Mouse (Mus musculus) heart, embryonic 16.5 days (tissue): Measurements from ENCODE around the gene Il16. TPM values are rescaled to one million over a fixed set of nuclear protein-coding genes. Genes with fewer than 3 reads are reported as not detected.
"Not testable (repeated sequence)": the region's sequence is repeated elsewhere in the genome, so short reads cannot be mapped to it uniquely, and the experiment has no call there.

Source experiments
- ATAC-seq: fragments of 200-750 bp; cut with Nextera tagmentation; replicated peaks from 2 replicates; pipeline ENCODE4 v1.8.0; 2017; ENCODE audit warnings: moderate number of reproducible peaks; ENCODE audit not compliant: insufficient read depth, low FRiP score; ENCODE audit errors: extremely low read depth
- H3K27ac ChIP-seq: fragments of 300-500 bp; sonication (generic); 2 replicates; pipeline ENCODE4 v1.5.1; 2014; ENCODE audit warnings: mild to moderate bottlenecking, low read length, control low read depth, moderate library complexity
- H3K27me3 ChIP-seq: fragments of 300-500 bp; sonication (generic); 2 replicates; pipeline ENCODE4 v1.6.1; 2014; ENCODE audit warnings: low read length, mixed read lengths; ENCODE audit not compliant: control insufficient read depth, insufficient read depth
- H3K36me3 ChIP-seq: fragments of 300-500 bp; sonication (generic); 2 replicates; pipeline ENCODE4 v1.6.1; 2014; ENCODE audit not compliant: control insufficient read depth, insufficient read depth
- H3K4me1 ChIP-seq: fragments of 300-500 bp; sonication (generic); 2 replicates; pipeline ENCODE4 v1.6.1; 2014; ENCODE audit warnings: low read length, mixed read lengths; ENCODE audit not compliant: control insufficient read depth, insufficient read depth
- H3K4me2 ChIP-seq: fragments of 300-500 bp; sonication (generic); 2 replicates; pipeline ENCODE4 v1.6.1; 2014; ENCODE audit warnings: low read depth, mild to moderate bottlenecking, control low read depth, low read length
- H3K4me3 ChIP-seq: fragments of 300-500 bp; sonication (generic); 2 replicates; pipeline ENCODE4 v1.5.1; 2014; ENCODE audit warnings: mild to moderate bottlenecking, control low read depth, low read length
- H3K9ac ChIP-seq: fragments of 300-500 bp; sonication (generic); 2 replicates; pipeline ENCODE4 v1.6.1; 2014; ENCODE audit warnings: low read length, control low read depth
- H3K9me3 ChIP-seq: fragments of 300-500 bp; sonication (generic); replicated peaks from 2 replicates; pipeline ENCODE4 v1.6.1; 2016; ENCODE audit warnings: low read length; ENCODE audit not compliant: control insufficient read depth
- WGBS: fragments of 180-500 bp; shearing (Covaris S2); extraction: QIAGEN DNeasy Blood & Tissue Kit; methylation state at CpG from one replicate; pipeline ENCODE4 v1.1.7; 2014; 5-methylcytosine and 5-hydroxymethylcytosine counted together
- polyA plus RNA-seq: library from polyadenylated mRNA; unstranded; fragments of >200 nt; fragmentation: Nextera tagmentation; extraction: Ambion mirVana; gene quantifications from 2 replicates; pipeline ENCODE4 v1.2.1, GENCODE M21; 2015

Il16 gene
- polyA plus RNA-seq, 1 experiment from 2014 or later = 12.0 TPM

DNA sequence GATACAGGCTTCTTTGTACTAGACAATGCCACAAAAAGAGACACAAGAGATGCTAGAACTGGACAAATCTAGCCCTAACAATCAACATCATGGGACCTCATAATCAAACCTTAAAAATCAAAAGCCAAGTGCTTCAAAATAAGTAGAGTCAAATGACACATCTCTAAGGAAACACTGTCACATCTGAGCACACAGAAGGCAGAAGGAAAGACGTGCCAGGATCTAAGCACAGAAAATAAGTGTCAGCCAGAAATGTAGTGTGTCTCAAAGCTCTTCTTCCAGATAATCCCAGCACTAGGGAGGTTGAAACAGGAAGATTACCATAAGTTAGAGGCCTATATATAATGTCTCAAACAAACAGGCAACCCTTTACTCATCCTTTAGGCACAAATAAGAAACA, 31.9 kb downstream of the Il16 start:
- no peak for ATAC-seq
- H3K4me3 ChIP-seq = no peak overlapping the region
- H3K9ac ChIP-seq = no peak overlapping the region
- 61% methylated on average over 1 of the region's 1 CpGs for WGBS
- H3K36me3 ChIP-seq = no peaks in the 10 kb centered on the region
- H3K27ac ChIP-seq = no peak overlapping the region
- H3K9me3 ChIP-seq = no peaks in the 10 kb centered on the region
- no peak overlapping the region for H3K4me2 ChIP-seq
- no peaks in the 10 kb centered on the region for H3K27me3 ChIP-seq
- no peaks in the 10 kb centered on the region for H3K4me1 ChIP-seq

- ATAC-seq, H3K4me1 ChIP-seq: not testable (repeated sequence)
- WGBS = 80% methylated on average over 10 of the region's 10 CpGs
Observed at GRCm38 (mm10) chr7:83711676-83712259, 33.8 kb downstream of the Il16 start.

GRCm38 (mm10) chr7:83703046-83703775, 42.3 kb downstream of the Il16 start:
- H3K27ac ChIP-seq = no peak overlapping the region
- 0 out of 2 replicates have a peak, but pooled peaks cover 3% of the 10 kb centered on the region for H3K9me3 ChIP-seq
- ATAC-seq = no peak
- 78% methylated on average over 9 of the region's 9 CpGs for WGBS
- no peaks in the 10 kb centered on the region for H3K36me3 ChIP-seq
- H3K27me3 ChIP-seq = no peaks in the 10 kb centered on the region
- no peak overlapping the region for H3K4me3 ChIP-seq
- no peak overlapping the region for H3K4me2 ChIP-seq
- no peaks in the 10 kb centered on the region for H3K4me1 ChIP-seq
- no peak overlapping the region for H3K9ac ChIP-seq

More at GRCm38 (mm10) chr7:83711676-83712259, 33.8 kb downstream of the Il16 start:
- not testable (repeated sequence) for H3K9ac ChIP-seq, H3K27me3 ChIP-seq, H3K4me3 ChIP-seq, H3K36me3 ChIP-seq, H3K9me3 ChIP-seq, H3K4me2 ChIP-seq, H3K27ac ChIP-seq

DNA sequence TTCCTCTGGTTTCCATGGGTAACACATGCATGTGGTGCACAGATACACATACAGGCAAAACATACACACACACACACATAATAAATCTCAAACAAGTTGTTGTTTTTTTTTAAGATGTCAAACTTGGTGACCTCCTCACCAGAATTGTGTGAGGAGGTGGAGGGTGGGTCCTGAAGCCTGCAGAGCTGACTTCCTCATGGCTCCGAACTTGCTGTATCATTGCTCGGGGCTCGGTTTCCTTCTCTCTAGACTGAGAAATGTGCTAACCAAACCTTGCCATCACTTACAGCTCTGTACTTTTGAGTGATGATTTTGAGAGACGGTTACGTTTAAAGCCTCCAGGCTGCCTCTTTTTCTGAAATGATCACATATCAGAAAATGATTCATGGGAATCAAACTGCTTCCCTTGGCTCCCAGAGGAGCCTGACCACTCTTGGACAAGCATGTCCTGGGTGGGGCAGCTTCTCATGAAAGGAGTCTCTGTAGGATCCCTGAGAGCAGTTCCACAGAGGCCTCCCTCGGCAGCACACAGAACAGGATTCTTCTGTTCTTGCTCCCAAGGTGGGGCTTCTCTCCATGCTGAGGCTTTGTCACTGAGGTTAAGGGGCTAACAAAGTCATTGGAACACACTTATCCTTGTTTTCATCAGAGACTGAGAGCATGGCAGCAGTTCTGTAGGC, 46.3 kb downstream of the Il16 start:
- WGBS = 72% methylated on average over 6 of the region's 6 CpGs
- Histone ChIP-seq H3K9ac (no peak overlapping the region), H3K27ac (no peak overlapping the region), H3K4me1 (no peaks in the 10 kb centered on the region), H3K36me3 (no peaks in the 10 kb centered on the region), H3K4me2 (no peak overlapping the region), H3K9me3 (no peaks in the 10 kb centered on the region), H3K4me3 (no peak overlapping the region), H3K27me3 (no peaks in the 10 kb centered on the region)
- ATAC-seq = no peak

DNA sequence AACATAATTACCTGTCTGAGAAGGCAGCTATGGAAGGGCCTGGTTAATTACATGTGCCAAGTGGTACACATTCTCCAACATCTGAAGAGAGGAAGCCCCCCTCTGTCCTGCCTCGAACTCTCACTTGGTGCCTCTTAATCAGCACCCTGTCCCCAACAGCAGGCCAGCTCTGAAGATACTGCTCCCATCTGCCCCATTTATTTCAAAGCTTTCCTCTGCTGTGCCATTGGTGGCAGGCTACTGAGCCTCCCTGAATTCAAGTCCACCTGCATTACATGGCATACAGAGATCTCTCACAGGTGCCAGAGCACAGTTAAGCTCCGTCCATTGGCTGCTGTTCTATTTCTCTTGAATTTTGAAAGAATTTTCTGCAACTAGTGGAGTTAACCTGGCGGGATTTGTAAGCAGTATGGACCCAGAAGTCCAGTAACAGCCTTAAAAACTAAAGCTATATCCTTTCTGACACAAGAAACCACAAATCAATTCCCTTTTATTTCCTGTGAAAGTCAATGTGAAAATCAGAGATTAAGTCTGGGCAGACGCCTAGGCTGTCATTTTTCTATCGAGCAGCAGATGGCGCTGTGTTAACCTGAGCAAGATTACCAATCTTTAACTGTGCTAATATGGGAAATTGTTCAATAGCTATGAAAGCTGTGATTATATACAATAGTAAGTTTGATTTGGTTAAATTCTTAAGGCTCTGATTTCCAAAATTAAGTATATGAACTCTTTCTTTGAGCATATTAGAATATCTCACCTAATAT, 49.9 kb downstream of the Il16 start:
- no peaks in the 10 kb centered on the region for H3K27me3 ChIP-seq
- H3K4me1 ChIP-seq = no peaks in the 10 kb centered on the region
- no peak for ATAC-seq
- H3K36me3 ChIP-seq = no peaks in the 10 kb centered on the region
- no peaks in the 10 kb centered on the region for H3K9me3 ChIP-seq
- no peak overlapping the region for H3K27ac ChIP-seq
- no peak overlapping the region for H3K9ac ChIP-seq
- WGBS = 28% methylated on average over 6 of the region's 6 CpGs
- no peak overlapping the region for H3K4me3 ChIP-seq
- H3K4me2 ChIP-seq = no peak overlapping the region

- Histone ChIP-seq H3K9ac (no peak overlapping the region), H3K4me1 (no peaks in the 10 kb centered on the region), H3K27me3 (no peaks in the 10 kb centered on the region), H3K36me3 (no peaks in the 10 kb centered on the region), H3K4me3 (no peak overlapping the region), H3K9me3 (no peaks in the 10 kb centered on the region), H3K27ac (no peak overlapping the region), H3K4me2 (no peak overlapping the region)
- ATAC-seq = no peak
- WGBS = 40% methylated on average over 6 of the region's 6 CpGs
Observed at GRCm38 (mm10) chr7:83682640-83683274, 62.8 kb downstream of the Il16 start.

DNA sequence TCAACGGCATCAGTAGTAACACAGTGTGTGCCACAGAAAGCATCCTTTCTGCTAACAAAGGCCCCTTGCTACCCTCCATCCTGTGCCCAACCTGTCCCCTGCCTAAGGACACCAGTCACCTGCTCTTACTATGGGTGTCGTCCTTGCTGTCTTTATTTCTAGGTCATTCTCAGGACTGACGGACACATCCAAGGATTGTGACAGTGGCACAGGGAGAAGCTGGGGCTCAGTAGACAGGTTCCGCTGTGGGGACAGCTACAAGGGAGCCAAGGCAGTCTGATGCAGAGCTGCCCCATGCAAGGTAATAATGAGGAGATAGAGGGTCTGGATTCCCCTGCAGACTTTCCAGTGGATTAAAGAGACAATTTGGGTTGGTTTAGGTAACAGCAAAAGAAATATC, 67.0 kb downstream of the Il16 start:
- Histone ChIP-seq H3K4me2 (no peak overlapping the region), H3K27me3 (no peaks in the 10 kb centered on the region), H3K4me3 (no peak overlapping the region), H3K4me1 (no peaks in the 10 kb centered on the region), H3K36me3 (no peaks in the 10 kb centered on the region), H3K9ac (no peak overlapping the region), H3K9me3 (no peaks in the 10 kb centered on the region; the same call in 1 of the 2 replicates), H3K27ac (no peak overlapping the region)
- ATAC-seq = no peak
- WGBS = 82% methylated on average over 4 of the region's 4 CpGs

DNA sequence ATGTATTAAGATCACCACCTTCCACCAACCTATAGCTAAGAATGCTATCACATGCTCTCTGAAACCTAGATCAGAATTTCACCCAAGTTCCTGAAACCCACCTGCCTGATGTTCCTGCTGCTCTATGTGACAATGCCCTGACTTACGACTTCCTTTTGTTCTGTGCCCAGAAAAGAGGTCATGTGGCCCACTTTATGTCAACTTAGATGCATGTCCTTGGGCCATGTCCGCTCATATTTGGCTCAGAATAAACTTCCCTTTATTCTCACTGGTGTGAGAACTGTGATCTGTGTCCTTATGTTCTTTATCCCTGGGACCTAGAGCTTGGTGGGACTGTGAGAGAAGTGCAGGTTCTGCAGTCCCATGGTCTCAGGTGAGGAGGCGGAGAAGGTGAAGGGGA, 68.2 kb downstream of the Il16 start:
- 67% methylated on average over 3 of the region's 3 CpGs for WGBS
- ATAC-seq = no peak

More for the DNA sequence above, 68.2 kb downstream of the Il16 start:
- Histone ChIP-seq H3K27me3 (no peaks in the 10 kb centered on the region), H3K36me3 (no peaks in the 10 kb centered on the region), H3K4me1 (no peaks in the 10 kb centered on the region), H3K27ac (no peak overlapping the region), H3K4me2 (no peak overlapping the region), H3K4me3 (no peak overlapping the region), H3K9me3 (no peaks in the 10 kb centered on the region; the same call in 1 of the 2 replicates), H3K9ac (no peak overlapping the region)
